Mouse (Mus musculus) left cerebral cortex, adult 2 months (tissue): ENCODE measurements at regions not wholly inside any gene's neighbourhood (a gene's known extent, or its start where the extent isn't known, plus 50 kb on each side); places are given as distances from the start of the nearest gene placed in this dataset.

Experiments used
- DNase-seq, 2 experiments: peaks; one replicate each; pipeline ENCODE4 v3.0.0; 2021 to 2022; ENCODE audit warnings: low spot score in 2 of 2, mixed read lengths in 1 of 2; ENCODE audit errors: extremely low spot score in 1 of 2
- H3K27ac ChIP-seq: fragments of 200-600 bp; 2 replicates; pipeline ENCODE4 v1.8.1; 2022
- H3K4me3 ChIP-seq: fragments of 200-600 bp; 2 replicates; pipeline ENCODE4 v1.8.1; 2022
- CTCF ChIP-seq: fragments of 200-600 bp; IDR thresholded peaks from 2 replicates; pipeline ENCODE4 v1.8.1; 2022; ENCODE audit warnings: antibody characterized with exemption, mild to moderate bottlenecking, moderate library complexity
- intact Hi-C: fragments of 180-260 bp; cut with DNase I; formaldehyde crosslinking; loops from one replicate; pipeline ENCODE4 v1.15.1; 2025

DNA sequence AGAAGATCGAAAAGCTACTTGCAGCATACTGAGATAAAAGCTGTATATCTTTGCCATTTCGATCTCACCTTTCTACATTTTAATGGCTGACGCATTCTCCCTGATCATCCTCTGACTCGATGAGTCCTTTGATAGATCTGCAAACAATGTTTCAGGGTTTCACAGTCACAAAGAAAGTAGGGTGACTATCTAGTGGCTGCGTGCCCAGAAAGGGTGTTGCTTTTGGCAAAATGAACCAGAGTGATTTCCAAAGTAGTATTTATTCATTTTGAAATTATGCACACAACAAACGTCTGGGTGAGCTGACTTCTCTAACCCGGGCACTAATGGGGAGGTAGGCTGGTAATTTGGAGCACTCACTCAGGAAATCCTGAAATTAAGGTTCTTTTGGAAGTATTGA lies 265.6 kb upstream of the Nrp1 start:
- Histone ChIP-seq H3K27ac (no peak overlapping the region), H3K4me3 (no peak overlapping the region)
- no peak for TF ChIP-seq CTCF
- no peak for DNase-seq
- intact Hi-C loops: no loop called here

DNA sequence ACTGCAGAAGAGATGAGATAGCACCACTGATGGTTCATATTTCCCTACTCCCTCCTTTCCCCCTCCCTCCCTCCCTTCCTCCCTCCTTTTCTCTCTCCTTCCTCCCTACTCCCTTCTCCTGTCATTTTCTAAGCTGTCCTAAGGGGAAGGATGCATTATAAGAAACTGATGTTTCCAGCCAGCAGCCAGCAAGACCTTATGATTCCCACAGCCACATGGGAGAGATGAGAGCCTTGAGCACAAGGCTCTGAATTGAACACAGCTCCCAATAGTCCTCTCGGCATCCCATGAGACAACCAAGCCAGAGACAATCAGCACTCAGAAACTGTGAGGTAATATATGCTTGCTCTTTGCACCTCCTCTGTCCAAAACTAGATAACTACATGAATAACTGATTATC lies 263.0 kb upstream of the Nrp1 start:
- intact Hi-C loops: no loop called here

GRCm38 (mm10) chr8:128097601-128098000 lies 260.8 kb upstream of the Nrp1 start:
- DNase-seq: no peak
- Histone ChIP-seq H3K27ac (no peak overlapping the region), H3K4me3 (no peak overlapping the region)
- TF ChIP-seq CTCF: no peak
- intact Hi-C loops: no loop called here

More for the DNA sequence above, 263.0 kb upstream of the Nrp1 start:
- H3K4me3 ChIP-seq: no peak overlapping the region
- no peak for DNase-seq
- no peak overlapping the region for H3K27ac ChIP-seq
- no peak for TF ChIP-seq CTCF

- intact Hi-C loops: no loop called here
- no peak overlapping the region for H3K4me3 ChIP-seq
- TF ChIP-seq CTCF: no peak
- H3K27ac ChIP-seq: no peak overlapping the region
- DNase-seq: no peak
Measured at GRCm38 (mm10) chr8:128103380-128103779, 255.0 kb upstream of the Nrp1 start.

GRCm38 (mm10) chr8:128106569-128106968 lies 251.8 kb upstream of the Nrp1 start:
- TF ChIP-seq CTCF: no peak
- intact Hi-C loops: no loop called here
- Histone ChIP-seq H3K4me3 (no peak overlapping the region), H3K27ac (no peak overlapping the region)
- no peak for DNase-seq

DNA sequence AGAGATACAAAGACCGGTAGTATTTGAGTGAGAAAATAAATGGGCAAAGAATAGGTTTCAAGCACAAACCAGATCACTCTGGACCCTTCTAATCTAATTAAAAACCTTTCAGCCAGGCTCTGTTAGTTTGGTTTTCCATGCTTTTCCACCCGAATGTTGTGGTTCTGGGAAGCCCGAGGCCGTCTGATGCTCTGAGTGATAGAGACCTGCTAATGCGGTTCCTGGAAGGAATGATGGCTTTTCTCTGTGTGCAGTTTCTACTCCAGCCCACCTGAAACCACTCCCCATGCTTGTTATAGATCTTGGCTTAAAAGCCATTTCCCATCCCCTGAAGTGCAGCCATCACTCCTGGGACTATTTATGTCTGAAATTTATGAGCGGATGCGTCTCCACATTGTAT lies 251.4 kb upstream of the Nrp1 start:
- DNase-seq: no peak
- no peak overlapping the region for H3K4me3 ChIP-seq
- intact Hi-C loops: no loop called here
- no peak for TF ChIP-seq CTCF
- no peak overlapping the region for H3K27ac ChIP-seq

GRCm38 (mm10) chr8:128109036-128109435 lies 249.4 kb upstream of the Nrp1 start:
- no peak overlapping the region for H3K4me3 ChIP-seq
- no peak overlapping the region for H3K27ac ChIP-seq
- intact Hi-C loops: no loop called here
- DNase-seq: no peak
- no peak for TF ChIP-seq CTCF

DNA sequence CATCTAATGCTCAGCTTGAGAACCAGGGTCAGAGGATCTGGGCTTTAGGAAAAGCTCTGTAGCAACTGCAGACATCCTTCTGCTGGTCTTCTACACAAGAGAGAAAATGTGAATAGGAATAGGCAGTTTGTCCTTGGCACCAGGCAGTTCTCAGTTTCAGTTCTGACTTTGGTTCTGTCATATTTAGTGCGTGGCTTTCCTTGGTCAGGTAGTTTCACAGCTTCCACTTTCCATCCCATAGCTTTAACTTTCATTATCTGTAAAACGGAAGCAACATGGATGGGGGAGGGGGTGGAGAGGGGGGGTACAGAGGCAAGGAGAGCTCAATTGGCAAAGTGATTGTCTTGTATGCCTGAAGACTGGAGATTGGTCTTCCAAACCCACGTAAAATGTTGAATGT lies 247.3 kb upstream of the Nrp1 start:
- Histone ChIP-seq H3K4me3 (no peak overlapping the region), H3K27ac (no peak overlapping the region)
- no peak for TF ChIP-seq CTCF
- no peak for DNase-seq
- intact Hi-C loops: no loop called here

GRCm38 (mm10) chr8:128113116-128113515 lies 245.3 kb upstream of the Nrp1 start:
- intact Hi-C loops: no loop called here
- no peak for DNase-seq
- no peak for TF ChIP-seq CTCF
- Histone ChIP-seq H3K4me3 (no peak overlapping the region), H3K27ac (no peak overlapping the region)

DNA sequence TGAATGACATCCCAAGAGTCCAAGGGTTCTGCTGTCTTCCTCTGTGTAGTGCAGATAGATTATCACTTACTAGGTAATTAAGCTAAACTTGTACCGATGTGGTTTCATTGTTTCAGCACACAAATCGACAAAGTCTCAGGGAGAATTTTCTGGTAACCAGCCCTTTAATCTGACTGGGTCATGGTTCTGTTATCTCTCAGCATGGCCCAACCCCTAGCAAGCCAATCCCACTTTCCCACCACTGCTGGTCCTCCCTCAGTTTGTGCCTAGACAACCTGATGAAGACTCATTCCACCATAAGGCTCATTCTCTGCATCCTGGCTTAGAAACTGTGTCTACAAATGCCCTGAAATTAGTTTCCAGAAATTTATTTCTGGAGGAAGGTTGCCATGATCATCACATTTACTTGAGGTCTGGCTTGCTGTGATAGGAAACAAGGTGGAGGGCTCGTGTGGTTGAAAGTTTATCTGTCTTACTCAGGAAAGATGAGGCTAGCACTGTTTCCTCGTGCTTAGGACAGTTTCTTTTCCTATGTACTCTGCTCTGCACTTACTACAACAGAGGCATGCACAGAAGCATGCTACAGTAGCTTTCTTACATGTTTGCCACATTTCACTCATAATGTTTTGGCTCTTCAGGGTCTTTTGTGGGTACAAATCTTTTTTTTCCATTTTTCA lies 217.0 kb upstream of the Nrp1 start:
- intact Hi-C loops: no loop called here
- Histone ChIP-seq H3K27ac (no peak overlapping the region), H3K4me3 (no peak overlapping the region)
- no peak for DNase-seq
- no peak for TF ChIP-seq CTCF

DNA sequence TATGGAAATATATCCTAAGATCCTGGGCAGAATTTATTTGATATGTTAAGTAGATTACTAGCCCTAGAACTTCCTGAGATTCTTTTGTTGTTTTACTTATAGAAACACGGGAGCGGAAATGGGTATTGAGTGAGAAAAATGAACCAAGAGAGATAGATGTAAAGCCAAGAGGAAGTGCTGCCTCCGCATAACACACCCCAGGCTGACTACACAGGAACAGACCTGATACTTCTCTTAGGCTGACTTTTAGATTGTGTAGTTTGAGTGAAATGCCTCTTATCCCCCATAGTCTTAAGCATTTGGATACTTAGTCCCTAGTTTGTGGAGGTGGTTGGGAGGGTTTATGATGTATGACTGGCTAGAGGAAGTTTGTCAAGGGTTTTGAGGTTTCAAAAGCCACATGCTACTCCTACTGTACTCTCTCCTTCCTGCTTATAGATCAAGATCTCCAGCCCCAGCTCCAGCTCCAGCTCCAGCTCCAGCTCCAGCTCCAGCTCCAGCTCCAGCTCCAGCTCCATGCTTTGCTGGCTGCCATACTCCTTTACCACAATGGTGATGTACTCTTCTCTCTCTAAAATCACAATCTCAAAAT lies 210.0 kb upstream of the Nrp1 start:
- no peak for TF ChIP-seq CTCF
- Histone ChIP-seq H3K4me3 (no peak overlapping the region), H3K27ac (no peak overlapping the region)
- intact Hi-C loops: no loop called here
- no peak for DNase-seq

GRCm38 (mm10) chr8:128155604-128156003 lies 202.8 kb upstream of the Nrp1 start:
- no peak for DNase-seq
- intact Hi-C loops: no loop called here
- H3K4me3 ChIP-seq: no peak overlapping the region
- no peak overlapping the region for H3K27ac ChIP-seq
- TF ChIP-seq CTCF: no peak

- DNase-seq: no peak
- intact Hi-C loops: no loop called here
- Histone ChIP-seq H3K27ac (no peak overlapping the region), H3K4me3 (no peak overlapping the region)
- TF ChIP-seq CTCF: no peak
Measured at GRCm38 (mm10) chr8:128156221-128156620, 202.2 kb upstream of the Nrp1 start.
